Mouse (Mus musculus) forebrain, embryonic 10.5 days (tissue): ENCODE results near the gene Zfp605. TPM values are rescaled to one million over a fixed set of nuclear protein-coding genes. Genes with fewer than 3 reads are reported as not detected.

ENCODE experiments used
- DNase-seq: peaks from one replicate; pipeline ENCODE4 v3.0.0-alpha.2; 2017; ENCODE audit warnings: low spot score; ENCODE audit errors: extremely low spot score
- H3K27ac ChIP-seq: fragments of 300-500 bp; sonication (generic); 2 replicates; pipeline ENCODE4 v1.5.1; 2016; ENCODE audit warnings: mild to moderate bottlenecking
- H3K27me3 ChIP-seq: fragments of 300-500 bp; sonication (generic); 2 replicates; pipeline ENCODE4 v1.6.1; 2016; ENCODE audit warnings: mild to moderate bottlenecking; ENCODE audit not compliant: poor library complexity, severe bottlenecking
- H3K36me3 ChIP-seq: fragments of 300-500 bp; sonication (generic); replicated peaks from 2 replicates; pipeline ENCODE4 v1.6.1; 2016; ENCODE audit warnings: mild to moderate bottlenecking, moderate library complexity
- H3K4me1 ChIP-seq: fragments of 300-500 bp; sonication (generic); 2 replicates; pipeline ENCODE4 v1.6.1; 2016
- H3K4me3 ChIP-seq: fragments of 300-500 bp; sonication (generic); 2 replicates; pipeline ENCODE4 v1.5.1; 2016; ENCODE audit warnings: mild to moderate bottlenecking, moderate library complexity
- H3K9me3 ChIP-seq: fragments of 300-500 bp; sonication (generic); 2 replicates; pipeline ENCODE4 v1.6.1; 2016; ENCODE audit warnings: mild to moderate bottlenecking, moderate library complexity
- WGBS: fragments of 180-500 bp; shearing (Covaris S2); methylation state at CpG from one replicate; pipeline ENCODE4 v1.1.7; 2016; 5-methylcytosine and 5-hydroxymethylcytosine counted together
- polyA plus RNA-seq: library from polyadenylated mRNA; unstranded; fragments of >200 nt; fragmentation: Nextera tagmentation; extraction: Ambion mirVana; gene quantifications from 2 replicates; pipeline ENCODE4 v1.2.1, GENCODE M21; 2016

Gene Zfp605
- polyA plus RNA-seq, 1 experiment from 2014 or later, result 7.0 TPM

DNA sequence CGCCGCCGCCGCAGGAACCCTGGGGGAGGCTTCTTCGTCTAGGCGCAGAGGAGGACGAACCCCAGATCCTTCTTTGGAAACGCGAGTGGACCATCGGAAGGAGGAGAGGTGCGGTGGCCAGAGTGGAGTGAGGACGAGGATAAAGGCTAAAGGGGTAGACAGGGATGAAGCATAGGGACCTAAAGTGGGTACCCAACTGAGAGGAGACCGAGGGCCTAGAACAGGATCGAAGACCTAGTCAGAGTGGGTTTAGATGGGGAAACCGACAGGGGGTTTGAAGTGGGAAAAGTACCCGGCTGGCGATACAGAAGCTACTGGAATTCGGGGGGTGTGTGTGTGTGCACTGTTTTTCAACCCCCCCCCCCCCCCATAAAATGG lies 26.2 kb downstream of the Zfp605 start:
- peak overlapping the region; percentile 71 for H3K4me3 ChIP-seq
- H3K36me3 ChIP-seq, result peaks cover 26% of the 10 kb centered on the region
- H3K9me3 ChIP-seq, result peaks cover 14% of the 10 kb centered on the region
- H3K27ac ChIP-seq, result peak overlapping the region; percentile 82
- H3K27me3 ChIP-seq, result no peaks in the 10 kb centered on the region
- WGBS, result 7% methylated on average over 18 of the region's 18 CpGs
- peaks cover 14% of the 10 kb centered on the region for H3K4me1 ChIP-seq
- no peak for DNase-seq

DNA sequence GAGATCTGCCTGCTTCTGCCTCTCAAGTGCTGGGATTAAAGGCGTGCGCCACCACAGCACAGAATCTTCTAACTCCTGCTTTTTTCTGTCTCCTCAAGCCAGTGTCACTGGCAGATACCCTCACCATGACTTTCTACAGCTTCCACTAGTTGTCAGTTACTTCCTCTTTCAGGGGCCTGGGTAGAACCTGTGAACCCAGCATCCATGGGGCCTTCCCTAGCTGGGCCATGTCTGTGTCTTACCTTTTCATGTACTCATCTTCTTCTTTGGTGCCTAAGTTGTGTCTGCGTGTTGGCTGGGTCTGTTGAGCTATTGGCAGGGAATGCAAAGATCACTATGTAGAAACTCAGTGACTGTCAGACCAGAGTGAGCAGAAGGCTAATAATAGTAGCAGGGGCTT lies 27.9 kb downstream of the Zfp605 start:
- Histone ChIP-seq H3K4me1 (peaks cover 14% of the 10 kb centered on the region), H3K9me3 (peaks cover 8% of the 10 kb centered on the region), H3K27me3 (no peaks in the 10 kb centered on the region), H3K27ac (no peak overlapping the region), H3K4me3 (no peak overlapping the region), H3K36me3 (peaks cover 32% of the 10 kb centered on the region)
- no peak for DNase-seq
- WGBS, result 94% methylated on average over 3 of the region's 3 CpGs

DNA sequence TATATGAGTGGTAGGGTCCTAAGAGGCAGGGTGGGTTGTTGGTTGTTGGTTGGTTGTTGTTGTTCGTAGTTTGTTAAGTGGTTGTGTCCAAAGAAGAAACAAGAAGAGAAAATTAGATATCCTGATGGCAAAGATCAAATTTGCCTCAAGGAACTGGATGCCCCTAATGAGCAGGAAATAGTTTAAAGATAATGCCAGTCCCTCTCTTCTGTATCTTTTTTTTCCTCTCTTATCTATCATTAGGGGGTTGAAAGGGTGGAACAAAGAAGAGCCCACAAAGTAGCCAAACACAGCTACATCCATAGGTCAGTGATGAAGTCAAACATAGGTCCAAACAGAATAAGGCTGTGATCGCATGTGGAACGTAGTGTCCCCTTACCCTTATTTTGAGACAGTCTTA lies 29.4 kb downstream of the Zfp605 start:
- no peak overlapping the region for H3K27ac ChIP-seq
- H3K36me3 ChIP-seq, result peaks cover 46% of the 10 kb centered on the region
- no peak overlapping the region for H3K4me3 ChIP-seq
- no peak for DNase-seq
- H3K9me3 ChIP-seq, result no peaks in the 10 kb centered on the region
- H3K4me1 ChIP-seq, result peaks cover 14% of the 10 kb centered on the region
- 92% methylated on average over 3 of the region's 3 CpGs for WGBS
- no peaks in the 10 kb centered on the region for H3K27me3 ChIP-seq

DNA sequence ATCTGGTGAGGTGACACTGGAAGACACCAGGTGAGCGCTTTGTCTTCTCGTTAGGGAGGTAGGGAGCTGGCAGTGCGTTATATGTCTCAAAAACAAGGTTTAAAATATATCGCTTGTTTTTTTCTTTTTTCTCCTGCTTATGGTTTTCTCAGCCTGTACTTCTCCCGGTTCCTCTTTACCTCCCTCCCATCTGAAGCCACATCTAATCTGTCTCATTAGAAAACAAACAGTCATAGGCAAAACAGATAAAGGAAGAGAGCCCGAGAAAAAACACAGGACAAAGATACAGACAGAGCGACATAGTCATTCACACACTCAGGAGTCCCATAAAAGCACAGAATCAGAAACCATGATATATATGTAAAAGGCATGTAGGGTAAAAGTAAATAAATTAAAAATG lies 30.5 kb downstream of the Zfp605 start:
- Histone ChIP-seq H3K9me3 (no peaks in the 10 kb centered on the region), H3K27ac (no peak overlapping the region), H3K27me3 (no peaks in the 10 kb centered on the region), H3K4me1 (peaks cover 11% of the 10 kb centered on the region), H3K4me3 (no peak overlapping the region), H3K36me3 (peaks cover 57% of the 10 kb centered on the region)
- WGBS, result 94% methylated on average over 7 of the region's 7 CpGs
- no peak for DNase-seq

DNA sequence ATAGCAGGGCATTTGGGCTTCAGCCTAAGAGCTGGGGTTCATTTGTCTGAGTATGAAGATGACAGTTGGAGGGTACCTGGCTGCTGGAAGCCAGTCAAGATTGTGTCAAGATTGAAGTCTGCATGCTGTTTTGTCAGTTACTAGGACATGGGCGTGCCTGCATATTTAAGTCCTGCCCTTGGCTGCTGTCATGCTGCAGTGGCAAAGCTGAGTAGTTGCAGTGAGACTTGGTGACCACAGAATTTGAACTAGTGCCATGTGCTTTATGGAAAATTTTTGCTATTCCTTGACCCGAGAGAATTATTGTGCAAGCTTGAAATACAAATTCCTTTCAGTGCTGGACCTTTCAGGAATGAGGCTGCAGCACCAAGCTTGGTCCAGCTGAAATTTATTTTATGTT lies 32.4 kb downstream of the Zfp605 start:
- H3K36me3 ChIP-seq, result peaks cover 75% of the 10 kb centered on the region

DNA sequence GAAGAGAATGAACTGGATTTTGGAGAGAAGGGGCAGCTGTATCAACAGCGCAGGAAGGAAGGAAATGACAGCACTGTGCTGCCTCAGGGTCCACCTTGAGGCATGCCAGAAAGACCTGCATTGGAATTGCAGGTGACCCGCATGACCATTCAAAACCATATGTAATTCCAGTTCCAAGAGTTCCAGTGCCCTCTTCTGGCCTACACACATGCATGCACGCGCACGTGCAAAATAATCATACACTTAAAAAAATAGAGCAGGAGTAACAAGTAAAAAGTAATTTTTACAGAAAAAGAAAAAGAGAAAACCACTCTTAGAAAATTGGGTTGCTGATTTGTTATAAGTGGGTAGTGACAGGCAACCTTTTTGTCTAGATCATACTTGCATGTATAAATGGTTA lies 33.1 kb downstream of the Zfp605 start:
- Histone ChIP-seq H3K9me3 (no peaks in the 10 kb centered on the region), H3K36me3 (peaks cover 79% of the 10 kb centered on the region), H3K4me3 (no peak overlapping the region), H3K4me1 (no peaks in the 10 kb centered on the region), H3K27ac (no peak overlapping the region), H3K27me3 (no peaks in the 10 kb centered on the region)
- WGBS, result 90% methylated on average over 5 of the region's 5 CpGs
- DNase-seq, result no peak

More for the DNA sequence above, 32.4 kb downstream of the Zfp605 start:
- no peaks in the 10 kb centered on the region for H3K9me3 ChIP-seq
- DNase-seq, result no peak
- H3K27me3 ChIP-seq, result no peaks in the 10 kb centered on the region
- H3K4me1 ChIP-seq, result no peaks in the 10 kb centered on the region
- WGBS, result 90% methylated on average over 2 of the region's 2 CpGs
- no peak overlapping the region for H3K27ac ChIP-seq
- no peak overlapping the region for H3K4me3 ChIP-seq

DNA sequence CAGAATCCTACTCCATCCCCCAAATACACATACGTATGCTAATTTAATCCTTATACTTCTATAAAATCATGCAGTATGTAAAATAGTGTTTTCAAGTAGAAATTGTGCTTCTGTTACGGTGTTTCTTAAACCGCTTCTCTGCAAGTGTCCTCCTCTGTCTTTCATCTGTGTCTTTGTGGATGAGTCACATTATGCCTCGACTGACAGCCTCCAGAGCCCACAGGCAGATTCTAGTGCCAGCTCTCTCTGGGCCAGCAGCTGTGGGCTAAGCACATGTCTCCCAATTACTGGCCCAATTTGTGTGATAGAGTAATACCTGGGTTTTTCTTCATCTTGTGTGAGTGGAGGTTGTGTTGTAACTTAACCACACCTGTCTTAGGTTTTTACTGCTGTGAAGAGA lies 59.5 kb downstream of the Zfp605 start:
- Histone ChIP-seq H3K27me3 (no peaks in the 10 kb centered on the region), H3K36me3 (peaks cover 62% of the 10 kb centered on the region), H3K9me3 (no peaks in the 10 kb centered on the region), H3K27ac (no peak overlapping the region), H3K4me3 (no peak overlapping the region), H3K4me1 (no peaks in the 10 kb centered on the region)
- no peak for DNase-seq
- WGBS, result 97% methylated on average over 4 of the region's 4 CpGs

DNA sequence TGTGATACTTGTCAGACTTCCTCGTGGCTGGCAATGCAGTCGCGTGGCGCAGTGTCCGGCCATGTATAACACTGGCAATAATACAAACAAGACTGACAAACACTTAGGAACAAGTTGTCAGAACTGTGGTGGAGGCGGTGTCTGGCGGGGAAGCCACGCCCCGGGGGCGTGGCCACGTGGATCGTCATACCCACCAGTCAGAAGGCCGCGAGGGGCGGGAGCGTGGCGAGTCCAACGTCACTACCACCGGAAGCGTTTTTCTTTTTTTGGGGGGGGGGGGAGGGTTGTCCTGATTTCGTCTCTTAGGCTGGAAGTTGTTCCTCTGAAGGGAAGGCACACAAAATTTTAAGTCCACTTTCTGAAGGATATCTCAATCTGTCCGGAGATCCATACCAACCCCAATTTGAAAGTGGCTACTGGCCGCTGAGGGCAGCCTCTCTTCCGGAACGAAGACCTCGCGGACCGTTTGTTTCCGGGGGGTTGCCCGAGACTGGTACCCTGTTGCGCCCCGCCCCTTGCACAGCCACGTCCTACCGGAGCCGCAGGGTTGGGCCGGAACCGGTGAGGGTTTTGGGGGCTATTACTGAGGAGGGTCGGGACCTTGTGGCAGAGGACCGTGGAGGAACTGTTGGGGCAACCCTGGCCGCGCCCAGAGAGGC lies 66.6 kb downstream of the Zfp605 start, which contains the start of gene Golga3:
Golga3 (plus strand) TSS at position 340 of the 659 bp plus-strand sequence.
- H3K9me3 ChIP-seq, result no peaks in the 10 kb centered on the region
- H3K27ac ChIP-seq, result peak within 1 kb of the TSS; percentile 90
- WGBS, result under 1% methylated on average over 41 of the region's 41 CpGs
- peaks cover 6% of the 10 kb centered on the region for H3K36me3 ChIP-seq
- DNase-seq, result peak; percentile 89
- H3K4me3 ChIP-seq, result peak within 1 kb of the TSS; percentile 85
- no peaks in the 10 kb centered on the region for H3K27me3 ChIP-seq
- peaks cover 15% of the 10 kb centered on the region for H3K4me1 ChIP-seq

DNA sequence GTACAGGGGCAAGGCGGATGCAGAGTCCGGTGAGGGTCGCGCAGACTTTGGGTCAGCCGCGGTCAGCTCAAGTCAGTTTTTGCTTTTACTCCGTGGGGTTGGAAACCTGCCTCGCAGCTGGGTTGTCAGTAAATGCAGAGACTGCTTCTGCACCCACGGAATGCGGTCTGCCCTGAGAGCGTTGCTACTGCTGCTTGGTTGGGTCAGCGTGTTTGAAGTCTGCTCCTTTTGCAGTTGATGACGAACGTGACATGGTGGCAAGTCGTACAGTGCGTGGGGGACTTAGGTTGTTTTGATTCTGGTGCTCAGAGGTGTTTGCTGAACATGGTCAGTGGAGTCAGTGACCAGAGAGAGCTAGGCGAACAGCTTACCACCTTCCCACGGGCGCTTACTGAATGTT lies 67.1 kb downstream of the Zfp605 start:
- peak overlapping the region; percentile 90 for H3K27ac ChIP-seq
- no peaks in the 10 kb centered on the region for H3K27me3 ChIP-seq
- peak; percentile 16 for DNase-seq
- peaks cover 8% of the 10 kb centered on the region for H3K36me3 ChIP-seq
- WGBS, result 6% methylated on average over 19 of the region's 19 CpGs
- no peaks in the 10 kb centered on the region for H3K9me3 ChIP-seq
- H3K4me1 ChIP-seq, result peaks cover 15% of the 10 kb centered on the region
- peak overlapping the region; percentile 85 for H3K4me3 ChIP-seq

DNA sequence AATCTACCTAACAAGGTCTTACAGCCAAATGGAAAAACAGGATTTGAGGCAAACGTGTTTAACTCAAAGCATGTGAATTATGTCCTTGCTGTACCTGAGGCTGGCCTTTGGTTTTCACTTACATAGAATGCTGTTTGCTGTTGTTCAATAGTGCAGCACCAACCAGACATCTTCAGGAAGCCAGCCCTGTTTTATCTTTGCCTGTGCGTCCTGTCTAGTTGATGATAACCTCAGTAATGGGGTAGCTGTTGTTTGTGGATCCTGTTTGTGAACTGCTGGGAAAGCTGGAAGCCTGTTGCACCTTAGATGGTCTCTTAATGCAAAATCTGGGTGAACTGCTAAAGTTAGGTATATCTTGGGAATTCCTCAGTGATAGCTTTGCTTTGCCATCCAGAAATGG lies 68.7 kb downstream of the Zfp605 start:
- no peaks in the 10 kb centered on the region for H3K9me3 ChIP-seq
- no peak overlapping the region for H3K27ac ChIP-seq
- no peak for DNase-seq
- WGBS, result 93% methylated on average over 2 of the region's 2 CpGs
- H3K4me1 ChIP-seq, result peaks cover 15% of the 10 kb centered on the region
- H3K36me3 ChIP-seq, result peaks cover 19% of the 10 kb centered on the region
- no peaks in the 10 kb centered on the region for H3K27me3 ChIP-seq
- no peak overlapping the region for H3K4me3 ChIP-seq

Other genes starting within 250 kb of the Zfp605 start
- 0.68 and 0.81 TPM in 2 replicates for gene Gm15446, start 186.7 kb upstream of the Zfp605 start, polyA plus RNA-seq
- gene Zfp932, start 113.6 kb upstream of the Zfp605 start, polyA plus RNA-seq, result 25.3 and 25.9 TPM in 2 replicates
- gene Gm17655, start 37.6 kb upstream of the Zfp605 start, polyA plus RNA-seq, result 6.1 and 6.4 TPM in 2 replicates
- 3.5 and 3.8 TPM in 2 replicates for gene Gm35315, start 15.7 kb upstream of the Zfp605 start, polyA plus RNA-seq
- 1.3 and 1.5 TPM in 2 replicates for gene Plcxd1, start 10.1 kb upstream of the Zfp605 start, polyA plus RNA-seq
- 32.8 and 32.9 TPM in 2 replicates for gene Gtpbp6, start 1.9 kb upstream of the Zfp605 start, polyA plus RNA-seq
- 44.7 and 46.0 TPM in 2 replicates for gene Chfr, start 25.8 kb downstream of the Zfp605 start, polyA plus RNA-seq
- gene Golga3, start 66.6 kb downstream of the Zfp605 start, polyA plus RNA-seq, result 18.2 and 19.3 TPM in 2 replicates
- gene Ankle2, start 120.9 kb downstream of the Zfp605 start, polyA plus RNA-seq, result 28.5 and 30.2 TPM in 2 replicates
- gene Pgam5, start 159.8 kb downstream of the Zfp605 start, polyA plus RNA-seq, result 102 and 105 TPM in 2 replicates
- gene Pxmp2, start 176.1 kb downstream of the Zfp605 start, polyA plus RNA-seq, result 15.3 and 15.6 TPM in 2 replicates
- gene Pole, start 176.2 kb downstream of the Zfp605 start, polyA plus RNA-seq, result 52.2 and 60.3 TPM in 2 replicates
- gene P2rx2, start 233.1 kb downstream of the Zfp605 start, polyA plus RNA-seq, result 0.49 and 0.74 TPM in 2 replicates
- gene Lrcol1, start 234.6 kb downstream of the Zfp605 start, polyA plus RNA-seq, result not detected in 2 replicates